Mouse (Mus musculus): ENCODE measurements around the gene Cfap52. TPM values are rescaled to one million over a fixed set of nuclear protein-coding genes. Genes with fewer than 3 reads are reported as not detected.

The Cfap52 gene
- polyA plus RNA-seq, 1 experiment from 2014 or later = 0.48 TPM

DNA sequence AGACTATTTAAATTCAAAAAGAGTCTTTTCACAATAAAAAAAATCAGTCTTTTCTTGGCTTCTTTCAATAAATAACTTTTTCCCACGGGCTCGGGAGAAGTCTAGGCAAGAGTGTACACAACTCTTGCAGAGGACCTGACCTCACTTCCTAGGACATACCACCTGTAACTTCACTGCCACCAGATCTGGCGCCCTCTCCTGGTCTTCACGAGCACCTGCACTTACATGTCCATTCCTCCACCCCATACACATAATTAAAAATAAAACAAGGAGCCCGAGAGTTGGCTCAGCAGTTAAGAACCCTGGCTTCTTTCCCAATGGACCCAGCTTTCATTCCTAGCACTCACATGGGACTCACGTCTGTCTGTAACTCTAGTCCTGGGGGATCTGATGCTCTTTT lies 1.3 kb downstream of the Cfap52 start:
- 70% methylated on average over 6 of the region's 6 CpGs for WGBS
- no peak overlapping the region for H3K27ac ChIP-seq (ENCODE audit: low read length)
- no peak overlapping the region for H3K4me3 ChIP-seq (ENCODE audit: low read depth, low read length)
- H3K9ac ChIP-seq (replicated peaks; ENCODE audit: low read depth, low read length) = no peak overlapping the region
- no peak overlapping the region for H3K4me2 ChIP-seq (replicated peaks; ENCODE audit: low read depth, low read length)
- no peaks in the 10 kb centered on the region for H3K9me3 ChIP-seq (ENCODE audit: control insufficient read depth, low read depth, low read length)
- H3K4me1 ChIP-seq (ENCODE audit: control insufficient read depth, insufficient read depth, low read length) = peaks cover 7% of the 10 kb centered on the region; the same call in 1 of the 2 replicates
- no peaks in the 10 kb centered on the region for H3K27me3 ChIP-seq (ENCODE audit: control insufficient read depth, insufficient read depth, low read length)
- ATAC-seq (ENCODE audit: insufficient number of reproducible peaks, insufficient read depth, low FRiP score, low read depth) = no peak
- no peaks in the 10 kb centered on the region for H3K36me3 ChIP-seq (ENCODE audit: control insufficient read depth, insufficient read depth, low read length)

DNA sequence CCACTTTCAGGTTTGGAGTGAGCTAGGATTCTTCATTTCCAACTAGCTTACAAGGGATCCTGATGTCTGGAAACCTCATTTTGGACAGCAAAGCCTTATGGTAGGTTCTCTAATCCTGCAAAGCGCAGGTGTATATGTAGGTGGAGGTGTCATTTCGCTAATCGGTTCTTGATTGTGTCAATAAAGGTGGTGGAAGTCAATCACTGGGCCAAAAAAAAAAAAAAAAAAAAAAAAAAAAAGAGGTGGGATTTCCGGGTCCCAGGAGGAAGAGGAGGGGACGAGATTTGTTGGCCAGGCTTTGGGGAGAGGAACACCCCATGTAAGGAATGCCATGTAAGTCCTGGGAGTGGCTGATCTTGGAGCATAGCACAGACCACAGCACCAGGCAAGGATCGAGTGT lies 11.0 kb downstream of the Cfap52 start:
- Histone ChIP-seq H3K36me3 (ENCODE audit: control insufficient read depth, insufficient read depth, low read length) (no peaks in the 10 kb centered on the region), H3K27ac (ENCODE audit: low read length) (no peak overlapping the region), H3K4me3 (ENCODE audit: low read depth, low read length) (no peak overlapping the region), H3K9me3 (ENCODE audit: control insufficient read depth, low read depth, low read length) (no peaks in the 10 kb centered on the region), H3K27me3 (ENCODE audit: control insufficient read depth, insufficient read depth, low read length) (no peaks in the 10 kb centered on the region), H3K9ac (replicated peaks; ENCODE audit: low read depth, low read length) (no peak overlapping the region), H3K4me1 (ENCODE audit: control insufficient read depth, insufficient read depth, low read length) (no peaks in the 10 kb centered on the region), H3K4me2 (replicated peaks; ENCODE audit: low read depth, low read length) (no peak overlapping the region)
- ATAC-seq (ENCODE audit: insufficient number of reproducible peaks, insufficient read depth, low FRiP score, low read depth) = no peak
- 87% methylated on average over 6 of the region's 6 CpGs for WGBS

DNA sequence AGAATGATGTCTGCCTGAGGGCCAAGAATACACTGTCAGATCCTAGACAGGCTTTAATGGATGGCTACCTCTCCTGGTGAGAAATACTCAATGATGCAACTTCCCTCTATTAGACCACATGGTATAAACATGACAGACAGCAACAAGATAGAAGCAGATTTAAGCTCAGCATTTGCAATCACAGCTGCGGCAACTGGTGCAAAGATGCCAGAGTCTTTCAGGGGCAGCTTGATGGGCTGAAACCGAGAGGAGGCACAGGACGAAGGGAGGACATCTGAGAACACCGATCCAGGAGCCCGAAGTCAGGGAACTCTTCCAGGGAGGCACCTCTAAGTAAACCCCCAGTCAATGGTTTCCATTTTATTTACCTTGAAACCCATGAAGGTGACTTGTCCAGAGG lies 11.8 kb downstream of the Cfap52 start:
- Histone ChIP-seq H3K4me2 (replicated peaks; ENCODE audit: low read depth, low read length) (no peak overlapping the region), H3K27me3 (ENCODE audit: control insufficient read depth, insufficient read depth, low read length) (no peaks in the 10 kb centered on the region), H3K9ac (replicated peaks; ENCODE audit: low read depth, low read length) (no peak overlapping the region), H3K36me3 (ENCODE audit: control insufficient read depth, insufficient read depth, low read length) (no peaks in the 10 kb centered on the region), H3K27ac (ENCODE audit: low read length) (no peak overlapping the region), H3K4me3 (ENCODE audit: low read depth, low read length) (no peak overlapping the region), H3K9me3 (ENCODE audit: control insufficient read depth, low read depth, low read length) (no peaks in the 10 kb centered on the region), H3K4me1 (ENCODE audit: control insufficient read depth, insufficient read depth, low read length) (no peaks in the 10 kb centered on the region)
- no peak for ATAC-seq (ENCODE audit: insufficient number of reproducible peaks, insufficient read depth, low FRiP score, low read depth)
- WGBS = 81% methylated on average over 5 of the region's 5 CpGs

DNA sequence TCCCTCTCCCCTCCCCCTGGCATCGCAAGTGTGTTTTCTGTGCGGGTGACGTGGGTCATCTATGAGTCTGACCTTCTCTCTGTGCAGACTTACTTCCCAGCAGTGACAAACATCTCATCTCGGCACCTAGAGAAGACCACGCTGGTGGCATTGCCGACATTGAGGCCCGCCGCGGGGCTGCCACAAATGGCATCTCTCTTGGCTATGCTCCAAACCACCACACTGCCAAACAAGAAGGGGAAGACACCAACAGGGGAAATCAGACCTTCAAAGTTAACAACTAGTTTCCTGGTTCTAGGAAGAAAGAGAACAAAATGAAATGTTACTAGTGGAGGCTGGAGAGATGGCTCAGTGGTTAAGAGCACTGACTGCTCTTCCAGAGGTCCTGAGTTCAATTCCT lies 16.0 kb downstream of the Cfap52 start:
- 82% methylated on average over 9 of the region's 9 CpGs for whole genome bisulfite sequencing
- ATAC-seq (ENCODE audit: insufficient number of reproducible peaks, insufficient read depth, low FRiP score, low read depth) = no peak
- Histone ChIP-seq H3K9ac (replicated peaks; ENCODE audit: low read depth, low read length) (no peak overlapping the region), H3K4me2 (replicated peaks; ENCODE audit: low read depth, low read length) (no peak overlapping the region), H3K27me3 (ENCODE audit: control insufficient read depth, insufficient read depth, low read length) (no peaks in the 10 kb centered on the region), H3K4me3 (ENCODE audit: low read depth, low read length) (no peak overlapping the region), H3K36me3 (ENCODE audit: control insufficient read depth, insufficient read depth, low read length) (no peaks in the 10 kb centered on the region), H3K9me3 (ENCODE audit: control insufficient read depth, low read depth, low read length) (no peaks in the 10 kb centered on the region), H3K4me1 (ENCODE audit: control insufficient read depth, insufficient read depth, low read length) (no peaks in the 10 kb centered on the region), H3K27ac (ENCODE audit: low read length) (no peak overlapping the region)

GRCm38 (mm10) chr11:67948229-67948628 lies 17.2 kb downstream of the Cfap52 start:
- ATAC-seq (ENCODE audit: insufficient number of reproducible peaks, insufficient read depth, low FRiP score, low read depth) = no peak
- Histone ChIP-seq H3K9ac (replicated peaks; ENCODE audit: low read depth, low read length) (no peak overlapping the region), H3K27ac (ENCODE audit: low read length) (no peak overlapping the region), H3K9me3 (ENCODE audit: control insufficient read depth, low read depth, low read length) (no peaks in the 10 kb centered on the region), H3K4me2 (replicated peaks; ENCODE audit: low read depth, low read length) (no peak overlapping the region), H3K27me3 (ENCODE audit: control insufficient read depth, insufficient read depth, low read length) (no peaks in the 10 kb centered on the region), H3K4me1 (ENCODE audit: control insufficient read depth, insufficient read depth, low read length) (no peaks in the 10 kb centered on the region), H3K4me3 (ENCODE audit: low read depth, low read length) (no peak overlapping the region), H3K36me3 (ENCODE audit: control insufficient read depth, insufficient read depth, low read length) (no peaks in the 10 kb centered on the region)
- WGBS = 34% methylated on average over 3 of the region's 3 CpGs

- Histone ChIP-seq H3K4me2 (replicated peaks; ENCODE audit: low read depth, low read length) (no peak overlapping the region), H3K27me3 (ENCODE audit: control insufficient read depth, insufficient read depth, low read length) (no peaks in the 10 kb centered on the region), H3K4me1 (ENCODE audit: control insufficient read depth, insufficient read depth, low read length) (no peaks in the 10 kb centered on the region), H3K36me3 (ENCODE audit: control insufficient read depth, insufficient read depth, low read length) (no peaks in the 10 kb centered on the region), H3K4me3 (ENCODE audit: low read depth, low read length) (no peak overlapping the region), H3K9ac (replicated peaks; ENCODE audit: low read depth, low read length) (no peak overlapping the region), H3K9me3 (ENCODE audit: control insufficient read depth, low read depth, low read length) (no peaks in the 10 kb centered on the region), H3K27ac (ENCODE audit: low read length) (no peak overlapping the region)
- WGBS = 93% methylated on average over 3 of the region's 3 CpGs
- ATAC-seq (ENCODE audit: insufficient number of reproducible peaks, insufficient read depth, low FRiP score, low read depth) = no peak
These were observed 33.3 kb downstream of the Cfap52 start for GRCm38 (mm10) chr11:67932156-67932555.

DNA sequence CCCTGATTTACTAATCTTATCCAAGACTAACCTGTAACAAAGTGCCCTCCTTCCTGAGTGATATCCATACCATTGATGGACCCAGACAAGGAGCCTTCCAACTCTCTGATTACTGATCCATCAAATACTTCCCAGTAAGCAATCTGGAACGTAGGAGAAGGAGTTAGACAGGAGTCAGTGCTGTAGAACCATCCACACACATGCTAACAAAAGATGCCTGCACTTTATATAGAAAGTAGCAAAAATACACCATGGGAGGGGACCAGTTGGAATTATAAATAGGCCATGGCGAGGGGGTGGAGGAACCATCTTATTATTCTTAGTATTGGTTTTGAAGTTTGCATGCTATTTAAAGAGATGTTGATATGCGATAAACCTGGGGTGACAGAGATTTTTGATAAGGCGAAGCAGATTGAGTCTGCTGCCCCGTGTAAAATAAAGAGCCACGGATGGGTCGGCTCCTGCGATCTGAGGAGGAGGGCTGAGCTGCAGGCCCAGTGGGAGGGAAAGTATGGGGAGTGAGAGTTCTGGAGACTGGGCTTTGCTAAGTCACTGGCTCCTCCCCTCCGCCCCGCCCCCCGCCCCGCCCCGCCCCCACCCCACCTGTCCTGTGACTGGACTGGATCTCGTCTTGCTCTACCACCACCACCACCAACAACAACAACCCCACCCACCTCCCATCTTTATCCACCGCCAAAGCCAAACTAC lies 38.9 kb downstream of the Cfap52 start:
- H3K9ac ChIP-seq (replicated peaks; ENCODE audit: low read depth, low read length) = no peak overlapping the region
- no peak overlapping the region for H3K27ac ChIP-seq (ENCODE audit: low read length)
- H3K4me3 ChIP-seq (ENCODE audit: low read depth, low read length) = no peak overlapping the region
- H3K27me3 ChIP-seq (ENCODE audit: control insufficient read depth, insufficient read depth, low read length) = no peaks in the 10 kb centered on the region
- H3K9me3 ChIP-seq (ENCODE audit: control insufficient read depth, low read depth, low read length) = no peaks in the 10 kb centered on the region
- no peak overlapping the region for H3K4me2 ChIP-seq (replicated peaks; ENCODE audit: low read depth, low read length)
- no peaks in the 10 kb centered on the region for H3K36me3 ChIP-seq (ENCODE audit: control insufficient read depth, insufficient read depth, low read length)
- no peaks in the 10 kb centered on the region for H3K4me1 ChIP-seq (ENCODE audit: control insufficient read depth, insufficient read depth, low read length)
- 14% methylated on average over 13 of the region's 15 CpGs for WGBS
- ATAC-seq (ENCODE audit: insufficient number of reproducible peaks, insufficient read depth, low FRiP score, low read depth) = no peak

DNA sequence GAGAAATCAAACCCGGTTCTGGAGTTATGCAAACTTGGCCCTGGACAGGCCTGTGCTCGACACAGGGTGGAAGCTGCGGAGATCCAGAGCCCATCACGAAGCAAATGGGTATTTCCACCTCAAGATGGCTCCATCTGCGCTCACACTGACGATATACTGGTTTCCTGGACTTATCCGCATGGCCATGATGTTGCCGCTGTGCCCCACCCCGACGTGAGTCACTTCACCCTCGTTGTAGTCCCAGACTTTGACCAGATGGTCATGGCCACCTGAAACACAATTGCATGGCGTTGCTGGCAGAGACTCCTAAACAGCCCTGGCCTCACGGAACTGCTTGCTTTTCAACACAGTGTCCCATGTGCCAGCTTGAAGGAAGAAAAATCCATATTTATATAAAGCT lies 40.5 kb downstream of the Cfap52 start:
- H3K9ac ChIP-seq (replicated peaks; ENCODE audit: low read depth, low read length) = no peak overlapping the region
- 89% methylated on average over 13 of the region's 13 CpGs for WGBS
- H3K27ac ChIP-seq (ENCODE audit: low read length) = no peak overlapping the region
- H3K4me1 ChIP-seq (ENCODE audit: control insufficient read depth, insufficient read depth, low read length) = no peaks in the 10 kb centered on the region
- H3K36me3 ChIP-seq (ENCODE audit: control insufficient read depth, insufficient read depth, low read length) = no peaks in the 10 kb centered on the region
- H3K9me3 ChIP-seq (ENCODE audit: control insufficient read depth, low read depth, low read length) = no peaks in the 10 kb centered on the region
- no peak overlapping the region for H3K4me3 ChIP-seq (ENCODE audit: low read depth, low read length)
- no peak overlapping the region for H3K4me2 ChIP-seq (replicated peaks; ENCODE audit: low read depth, low read length)
- ATAC-seq (ENCODE audit: insufficient number of reproducible peaks, insufficient read depth, low FRiP score, low read depth) = no peak
- H3K27me3 ChIP-seq (ENCODE audit: control insufficient read depth, insufficient read depth, low read length) = no peaks in the 10 kb centered on the region

DNA sequence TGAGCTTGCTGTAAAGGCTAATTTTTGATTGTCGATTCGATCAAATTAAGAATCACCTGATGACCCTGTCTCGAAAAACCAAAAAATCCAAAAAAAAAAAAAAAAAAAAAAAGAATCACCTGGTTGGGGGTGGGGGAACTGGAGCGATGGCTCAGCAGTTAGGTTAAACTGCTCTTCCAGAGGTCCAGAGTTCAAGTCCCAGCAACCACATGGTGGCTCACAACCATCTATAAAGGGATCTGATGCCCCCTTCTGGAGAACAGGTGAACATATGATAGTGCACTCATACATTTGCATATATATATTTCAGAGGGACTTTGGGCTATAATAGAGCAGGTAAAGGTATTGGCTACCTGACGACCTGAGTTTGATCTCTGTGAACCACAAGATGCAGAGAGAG lies 41.7 kb downstream of the Cfap52 start:
- WGBS = 95% methylated on average over 5 of the region's 5 CpGs
- no peaks in the 10 kb centered on the region for H3K9me3 ChIP-seq (ENCODE audit: control insufficient read depth, low read depth, low read length)
- no peak for ATAC-seq (ENCODE audit: insufficient number of reproducible peaks, insufficient read depth, low FRiP score, low read depth)
- no peak overlapping the region for H3K9ac ChIP-seq (replicated peaks; ENCODE audit: low read depth, low read length)
- no peaks in the 10 kb centered on the region for H3K27me3 ChIP-seq (ENCODE audit: control insufficient read depth, insufficient read depth, low read length)
- H3K27ac ChIP-seq (ENCODE audit: low read length) = no peak overlapping the region; the same call in 1 of the 2 replicates
- no peaks in the 10 kb centered on the region for H3K4me1 ChIP-seq (ENCODE audit: control insufficient read depth, insufficient read depth, low read length)
- H3K36me3 ChIP-seq (ENCODE audit: control insufficient read depth, insufficient read depth, low read length) = no peaks in the 10 kb centered on the region
- H3K4me2 ChIP-seq (replicated peaks; ENCODE audit: low read depth, low read length) = no peak overlapping the region
- no peak overlapping the region for H3K4me3 ChIP-seq (ENCODE audit: low read depth, low read length)

Measured in stomach, embryonic 14.5 days (tissue).